Mouse (Mus musculus): Measurements from ENCODE around the gene St5. TPM values are rescaled to one million over a fixed set of nuclear protein-coding genes. Genes with fewer than 3 reads are reported as not detected.

Gene St5
- polyA plus RNA-seq (2011; ENCODE audit: insufficient read length, low read depth, missing spikeins), result 79.4 and 113 TPM in 2 replicates

GRCm38 (mm10) chr7:109703190-109704015, at the start of gene St5, which contains the start of gene Akip1:
Gene St5 (minus strand): TSS chr7:109703605.
Gene Akip1 (plus strand): TSS chr7:109703690.
- TF ChIP-seq POLR2A (IDR thresholded peaks at IDR 0.05; ENCODE audit: low read depth, low read length) (peak; percentile 83), CTCF (IDR thresholded peaks at IDR 0.05; ENCODE audit: borderline replicate concordance, insufficient read depth, low read length) (no peak)
- Histone ChIP-seq H3K4me1 (ENCODE audit: control insufficient read depth, insufficient read depth, low read length) (peaks cover 9% of the 10 kb centered on the region), H3K4me3 (ENCODE audit: insufficient read depth, low read length) (peak within 1 kb of the TSS; percentile 54), H3K27ac (ENCODE audit: insufficient read depth, low read length) (no peak within 1 kb of the TSS)

GRCm38 (mm10) chr7:109752008-109752925, 48.9 kb upstream of the St5 start, which contains the start of gene Tmem9b:
Gene Tmem9b (minus strand): TSS chr7:109752875.
- peak; percentile 69 for TF ChIP-seq POLR2A (IDR thresholded peaks at IDR 0.05; ENCODE audit: low read depth, low read length)
- no peak for TF ChIP-seq CTCF (IDR thresholded peaks at IDR 0.05; ENCODE audit: borderline replicate concordance, insufficient read depth, low read length)
- H3K4me1 ChIP-seq (ENCODE audit: control insufficient read depth, insufficient read depth, low read length), result peaks cover 4% of the 10 kb centered on the region; the same call in 1 of the 2 replicates
- peak within 1 kb of the TSS; percentile 60 for H3K27ac ChIP-seq (ENCODE audit: insufficient read depth, low read length)
- H3K4me3 ChIP-seq (ENCODE audit: insufficient read depth, low read length), result peak within 1 kb of the TSS; percentile 77

- Histone ChIP-seq H3K4me3 (ENCODE audit: insufficient read depth, low read length) (peak overlapping the region; percentile 77), H3K27ac (ENCODE audit: insufficient read depth, low read length) (no peak overlapping the region), H3K4me1 (ENCODE audit: control insufficient read depth, insufficient read depth, low read length) (peaks cover 4% of the 10 kb centered on the region; the same call in 1 of the 2 replicates)
- TF ChIP-seq CTCF (IDR thresholded peaks at IDR 0.05; ENCODE audit: borderline replicate concordance, insufficient read depth, low read length), result no peak
Measured at GRCm38 (mm10) chr7:109751427-109752007, 48.1 kb upstream of the St5 start.

GRCm38 (mm10) chr7:109747747-109748146, 44.3 kb upstream of the St5 start:
- no peak overlapping the region for H3K27ac ChIP-seq (ENCODE audit: insufficient read depth, low read length)
- no peak overlapping the region for H3K4me3 ChIP-seq (ENCODE audit: insufficient read depth, low read length)
- H3K4me1 ChIP-seq (ENCODE audit: control insufficient read depth, insufficient read depth, low read length), result peaks cover 4% of the 10 kb centered on the region; the same call in 1 of the 2 replicates
- no peak for TF ChIP-seq POLR2A (IDR thresholded peaks at IDR 0.05; ENCODE audit: low read depth, low read length)
- no peak for TF ChIP-seq CTCF (IDR thresholded peaks at IDR 0.05; ENCODE audit: borderline replicate concordance, insufficient read depth, low read length)

GRCm38 (mm10) chr7:109741703-109742102, 38.3 kb upstream of the St5 start:
- Histone ChIP-seq H3K27ac (ENCODE audit: insufficient read depth, low read length) (no peak overlapping the region), H3K4me3 (ENCODE audit: insufficient read depth, low read length) (no peak overlapping the region), H3K4me1 (ENCODE audit: control insufficient read depth, insufficient read depth, low read length) (no peaks in the 10 kb centered on the region)
- TF ChIP-seq POLR2A (IDR thresholded peaks at IDR 0.05; ENCODE audit: low read depth, low read length) (no peak), CTCF (IDR thresholded peaks at IDR 0.05; ENCODE audit: borderline replicate concordance, insufficient read depth, low read length) (no peak)

- Histone ChIP-seq H3K4me3 (ENCODE audit: insufficient read depth, low read length) (no peak overlapping the region), H3K27ac (ENCODE audit: insufficient read depth, low read length) (no peak overlapping the region), H3K4me1 (ENCODE audit: control insufficient read depth, insufficient read depth, low read length) (no peaks in the 10 kb centered on the region)
- TF ChIP-seq POLR2A (IDR thresholded peaks at IDR 0.05; ENCODE audit: low read depth, low read length) (no peak), CTCF (IDR thresholded peaks at IDR 0.05; ENCODE audit: borderline replicate concordance, insufficient read depth, low read length) (no peak)
Measured at GRCm38 (mm10) chr7:109741060-109741459, 37.7 kb upstream of the St5 start.

GRCm38 (mm10) chr7:109739822-109740370, 36.5 kb upstream of the St5 start:
- TF ChIP-seq CTCF (IDR thresholded peaks at IDR 0.05; ENCODE audit: borderline replicate concordance, insufficient read depth, low read length) (no peak), POLR2A (IDR thresholded peaks at IDR 0.05; ENCODE audit: low read depth, low read length) (no peak)
- no peak overlapping the region for H3K27ac ChIP-seq (ENCODE audit: insufficient read depth, low read length)
- H3K4me1 ChIP-seq (ENCODE audit: control insufficient read depth, insufficient read depth, low read length), result no peaks in the 10 kb centered on the region
- H3K4me3 ChIP-seq (ENCODE audit: insufficient read depth, low read length), result no peak overlapping the region

GRCm38 (mm10) chr7:109734806-109735205, 31.4 kb upstream of the St5 start:
- H3K27ac ChIP-seq (ENCODE audit: insufficient read depth, low read length), result no peak overlapping the region
- TF ChIP-seq CTCF (IDR thresholded peaks at IDR 0.05; ENCODE audit: borderline replicate concordance, insufficient read depth, low read length), result no peak
- no peaks in the 10 kb centered on the region for H3K4me1 ChIP-seq (ENCODE audit: control insufficient read depth, insufficient read depth, low read length)
- H3K4me3 ChIP-seq (ENCODE audit: insufficient read depth, low read length), result no peak overlapping the region

GRCm38 (mm10) chr7:109731626-109732025, 28.2 kb upstream of the St5 start, which contains the start of gene Ascl3:
Gene Ascl3 (minus strand): TSS chr7:109731726.
- TF ChIP-seq CTCF (IDR thresholded peaks at IDR 0.05; ENCODE audit: borderline replicate concordance, insufficient read depth, low read length), result no peak
- no peak for TF ChIP-seq POLR2A (IDR thresholded peaks at IDR 0.05; ENCODE audit: low read depth, low read length)
- Histone ChIP-seq H3K27ac (ENCODE audit: insufficient read depth, low read length) (no peak within 1 kb of the TSS), H3K4me3 (ENCODE audit: insufficient read depth, low read length) (no peak within 1 kb of the TSS), H3K4me1 (ENCODE audit: control insufficient read depth, insufficient read depth, low read length) (peaks cover 4% of the 10 kb centered on the region)
